Mouse (Mus musculus): ENCODE measurements at regions not wholly inside any gene's neighbourhood (a gene's known extent, or its start where the extent isn't known, plus 50 kb on each side); places are given as distances from the start of the nearest gene placed in this dataset.

DNA sequence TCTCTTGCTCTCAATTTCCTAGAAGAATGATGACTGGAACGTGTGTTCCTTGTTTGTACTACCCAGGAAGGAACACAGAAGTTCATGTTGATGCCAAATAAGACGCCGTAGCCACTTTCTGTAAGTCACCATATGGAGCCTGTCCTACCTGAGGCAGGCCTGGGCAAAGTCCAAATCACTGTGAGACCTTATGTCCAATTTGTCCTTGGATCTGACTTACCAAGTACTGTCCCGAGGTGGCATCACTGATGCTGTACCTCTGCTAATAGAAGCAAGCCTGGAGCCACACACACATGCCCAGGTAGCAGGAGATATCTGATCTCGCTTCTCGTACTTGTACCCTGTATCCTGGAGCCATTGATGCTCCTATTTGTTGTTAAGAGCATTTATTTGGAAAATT lies 91.2 kb upstream of the E2f7 start:
- DNase-seq, result peak; percentile 22

DNA sequence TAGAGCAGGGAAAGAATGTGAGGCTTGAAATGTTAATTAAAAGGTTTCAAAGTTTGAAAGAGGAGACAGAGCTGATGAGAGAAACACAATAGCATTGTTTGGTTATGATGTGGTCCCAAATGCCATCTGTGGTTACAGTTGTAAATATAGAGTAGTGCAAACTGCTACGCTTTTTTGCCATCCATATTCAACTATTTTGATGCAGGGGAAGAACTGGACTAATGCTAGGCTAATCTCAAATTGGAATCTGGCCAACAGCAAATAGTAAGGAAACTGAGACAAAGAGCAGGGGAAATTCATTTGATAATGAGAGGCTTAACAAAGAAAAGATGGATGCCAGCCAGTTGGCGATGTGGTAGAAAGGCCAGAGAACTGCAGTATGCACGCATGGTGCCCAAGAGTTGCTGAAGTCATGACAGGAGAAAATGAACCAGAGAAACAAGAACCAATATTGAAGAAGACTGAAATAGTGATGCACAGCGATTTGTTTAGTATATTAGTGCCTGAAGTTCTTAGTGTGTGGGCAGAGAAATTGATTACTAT lies 87.0 kb upstream of the E2f7 start:
- no peak for DNase-seq

- no peak for DNase-seq
These were observed 68.7 kb upstream of the E2f7 start for GRCm38 (mm10) chr10:110676503-110676902.
